Mouse (Mus musculus): Measurements from ENCODE around the gene Il1rapl1. TPM values are rescaled to one million over a fixed set of nuclear protein-coding genes. Genes with fewer than 3 reads are reported as not detected.

The Il1rapl1 gene
- polyA plus RNA-seq, 1 experiment from 2014 or later: 1.9 TPM

DNA sequence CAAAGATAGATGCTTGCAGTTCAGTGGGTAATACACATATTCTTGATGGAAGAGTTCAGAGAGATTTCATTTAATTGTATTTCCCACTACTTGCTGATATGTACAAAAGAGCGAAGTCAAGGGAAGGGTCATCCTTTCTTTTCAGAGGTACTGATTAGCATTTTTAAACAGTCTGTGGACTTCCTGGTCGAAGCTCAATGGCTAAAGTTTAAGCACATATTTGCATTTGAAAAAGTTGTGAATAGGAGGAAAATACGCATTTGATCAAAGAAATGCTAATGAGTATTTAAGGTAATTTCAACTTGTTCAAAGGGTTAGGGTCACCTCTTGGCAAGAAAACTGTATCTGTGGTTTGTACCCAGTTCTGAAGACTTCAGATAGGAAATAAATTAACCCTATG is 1386.6 kb downstream of the Il1rapl1 start:
- Histone ChIP-seq H3K4me3 (no peak overlapping the region), H3K27me3 (no peaks in the 10 kb centered on the region), H3K9me3 (no peaks in the 10 kb centered on the region), H3K4me1 (no peaks in the 10 kb centered on the region), H3K9ac (no peak overlapping the region), H3K27ac (no peak overlapping the region), H3K36me3 (no peaks in the 10 kb centered on the region), H3K4me2 (replicated peaks) (no peak overlapping the region)
- WGBS: 64% methylated on average over 3 of the region's 3 CpGs
- no peak for ATAC-seq (ENCODE audit: insufficient number of reproducible peaks, insufficient read depth, low FRiP score, low TSS enrichment)
